Mouse (Mus musculus): ENCODE measurements around the gene Dynlt1f. TPM values are rescaled to one million over a fixed set of nuclear protein-coding genes. Genes with fewer than 3 reads are reported as not detected.
A peak's percentile ranks its signal among the peaks of the same experiment; 100 is the strongest.
"Not testable (repeated sequence)": the region's sequence is repeated elsewhere in the genome, so short reads cannot be mapped to it uniquely, and the experiment has no call there.

Dynlt1f gene
- total RNA-seq (2014; fragmentation: Nextera tagmentation), result 109 and 153 TPM in 2 replicates
- total RNA-seq (2017), result 95.6 and 153 TPM in 2 replicates

GRCm38 (mm10) chr17:6655567-6656281, at the start of gene Dynlt1f:
Dynlt1f (minus strand) TSS chr17:6655900.
- ATAC-seq (replicated peaks; ENCODE audit: low FRiP score, low TSS enrichment, poor library complexity, severe bottlenecking), result peak; percentile 97

GRCm38 (mm10) chr17:6703381-6704270, 47.9 kb upstream of the Dynlt1f start:
- not testable (repeated sequence) for ATAC-seq (replicated peaks; ENCODE audit: low FRiP score, low TSS enrichment, poor library complexity, severe bottlenecking)

GRCm38 (mm10) chr17:6702625-6703221, 47.0 kb upstream of the Dynlt1f start:
- ATAC-seq (replicated peaks; ENCODE audit: low FRiP score, low TSS enrichment, poor library complexity, severe bottlenecking), result not testable (repeated sequence)

GRCm38 (mm10) chr17:6700077-6700476, 44.4 kb upstream of the Dynlt1f start:
- ATAC-seq (replicated peaks; ENCODE audit: low FRiP score, low TSS enrichment, poor library complexity, severe bottlenecking), result not testable (repeated sequence)

GRCm38 (mm10) chr17:6699502-6699901, 43.8 kb upstream of the Dynlt1f start:
- ATAC-seq (replicated peaks; ENCODE audit: low FRiP score, low TSS enrichment, poor library complexity, severe bottlenecking), result 0 out of 2 replicates have a peak, but pooled peaks have one; percentile 30

- peak; percentile 86 for ATAC-seq (replicated peaks; ENCODE audit: low FRiP score, low TSS enrichment, poor library complexity, severe bottlenecking)
These were observed 41.6 kb upstream of the Dynlt1f start for GRCm38 (mm10) chr17:6697224-6697775.

- not testable (repeated sequence) for ATAC-seq (replicated peaks; ENCODE audit: low FRiP score, low TSS enrichment, poor library complexity, severe bottlenecking)
These were observed 40.8 kb upstream of the Dynlt1f start for GRCm38 (mm10) chr17:6696521-6696920.

GRCm38 (mm10) chr17:6695712-6696111, 40.0 kb upstream of the Dynlt1f start:
- not testable (repeated sequence) for ATAC-seq (replicated peaks; ENCODE audit: low FRiP score, low TSS enrichment, poor library complexity, severe bottlenecking)

GRCm38 (mm10) chr17:6691596-6691995, 35.9 kb upstream of the Dynlt1f start:
- ATAC-seq (replicated peaks; ENCODE audit: low FRiP score, low TSS enrichment, poor library complexity, severe bottlenecking), result peak; percentile 54

GRCm38 (mm10) chr17:6689344-6689743, 33.6 kb upstream of the Dynlt1f start:
- ATAC-seq (replicated peaks; ENCODE audit: low FRiP score, low TSS enrichment, poor library complexity, severe bottlenecking), result not testable (repeated sequence)

GRCm38 (mm10) chr17:6686299-6686971, 30.7 kb upstream of the Dynlt1f start:
- ATAC-seq (replicated peaks; ENCODE audit: low FRiP score, low TSS enrichment, poor library complexity, severe bottlenecking), result not testable (repeated sequence)

GRCm38 (mm10) chr17:6685288-6685818, 29.7 kb upstream of the Dynlt1f start:
- not testable (repeated sequence) for ATAC-seq (replicated peaks; ENCODE audit: low FRiP score, low TSS enrichment, poor library complexity, severe bottlenecking)

- peak; percentile 98 for ATAC-seq (replicated peaks; ENCODE audit: low FRiP score, low TSS enrichment, poor library complexity, severe bottlenecking)
These were observed 29.0 kb upstream of the Dynlt1f start for GRCm38 (mm10) chr17:6684464-6685287.

GRCm38 (mm10) chr17:6683702-6684101, 28.0 kb upstream of the Dynlt1f start:
- not testable (repeated sequence) for ATAC-seq (replicated peaks; ENCODE audit: low FRiP score, low TSS enrichment, poor library complexity, severe bottlenecking)

- ATAC-seq (replicated peaks; ENCODE audit: low FRiP score, low TSS enrichment, poor library complexity, severe bottlenecking), result not testable (repeated sequence)
These were observed 26.0 kb upstream of the Dynlt1f start for GRCm38 (mm10) chr17:6681721-6682120.

- not testable (repeated sequence) for ATAC-seq (replicated peaks; ENCODE audit: low FRiP score, low TSS enrichment, poor library complexity, severe bottlenecking)
These were observed 22.4 kb upstream of the Dynlt1f start for GRCm38 (mm10) chr17:6678063-6678462.

- ATAC-seq (replicated peaks; ENCODE audit: low FRiP score, low TSS enrichment, poor library complexity, severe bottlenecking), result not testable (repeated sequence)
These were observed 18.6 kb upstream of the Dynlt1f start for GRCm38 (mm10) chr17:6674297-6674696.

- 0 out of 2 replicates have a peak, but pooled peaks have one; percentile 44 for ATAC-seq (replicated peaks; ENCODE audit: low FRiP score, low TSS enrichment, poor library complexity, severe bottlenecking)
These were observed 12.8 kb upstream of the Dynlt1f start for GRCm38 (mm10) chr17:6668522-6668921.

Measured in megakaryocyte-erythroid progenitor cell, adult 5-6 weeks (primary cell).